Comparison of ENCODE assay signal across 21 mouse cellular contexts in the genomic region with DNA sequence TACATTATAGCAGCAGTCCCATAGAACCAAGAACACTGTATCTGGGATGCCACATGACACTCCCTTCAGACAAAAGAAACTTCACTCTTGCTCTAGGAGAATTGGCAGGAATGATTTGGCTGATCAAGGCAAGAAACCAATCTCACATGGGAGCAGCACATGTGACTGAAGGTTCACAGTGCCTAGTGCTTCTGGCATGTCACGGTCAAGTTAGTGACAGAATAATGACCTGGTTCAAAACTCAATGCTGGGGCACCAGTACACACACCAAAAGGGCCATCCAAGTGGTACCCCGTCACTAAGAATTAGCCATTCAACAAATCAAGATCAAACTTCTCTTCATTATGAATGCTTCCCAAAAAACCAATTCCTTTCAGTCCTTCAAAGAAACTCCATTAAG. TPM values are rescaled to one million over a fixed set of nuclear protein-coding genes. Genes with fewer than 3 reads are reported as not detected.
"Had no signal": no experiment of that assay in that cellular context is flagged by ENCODE, and none has a peak within 500 bp of the region (broad histone marks: within the 10 kb centered on the region; RNA-seq: fewer than 3 reads in every experiment).

No protein-coding gene starts in this region.

- H3K27me3 ChIP-seq: heart, embryonic 13.5 days; heart, embryonic 15.5 days; hindbrain, embryonic 13.5 days; hindbrain, embryonic 15.5 days; intestine, embryonic 15.5 days; kidney, embryonic 15.5 days; limb, embryonic 12.5 days; liver, embryonic 12.5 days had no signal

- DNase-seq: forebrain, postnatal 0 days; gastrocnemius, postnatal 10 days; gastrocnemius, postnatal 25 days; liver had no signal

- ATAC-seq: forebrain, postnatal 0 days; hindbrain, postnatal 0 days; inflammation-experienced regulatory T-cells, adult 6 months; intestine, postnatal 0 days; liver, embryonic 12.5 days had no signal

- H3K4me2 ChIP-seq: heart, embryonic 11.5 days; heart, embryonic 13.5 days; heart, embryonic 15.5 days; hindbrain, embryonic 13.5 days; hindbrain, embryonic 15.5 days; intestine, embryonic 15.5 days; kidney, embryonic 15.5 days; limb, embryonic 12.5 days; liver, embryonic 12.5 days had no signal

- H3K27ac ChIP-seq: heart, adult 2 months; heart, embryonic 13.5 days; heart, embryonic 15.5 days; hindbrain, embryonic 13.5 days; hindbrain, embryonic 15.5 days; hindbrain, postnatal 0 days; intestine, embryonic 15.5 days; kidney, embryonic 15.5 days; kidney, postnatal 0 days; layer of hippocampus, adult 2 months; left cerebral cortex, adult 2 months; limb, embryonic 10.5 days; limb, embryonic 12.5 days; liver, embryonic 12.5 days had no signal

- H3K9ac ChIP-seq: forebrain, postnatal 0 days; heart, embryonic 13.5 days; heart, embryonic 15.5 days; hindbrain, embryonic 13.5 days; hindbrain, embryonic 15.5 days; intestine, embryonic 15.5 days; kidney, embryonic 15.5 days; limb, embryonic 12.5 days; liver, embryonic 12.5 days had no signal

- H3K4me3 ChIP-seq: heart, adult 2 months; heart, embryonic 13.5 days; heart, embryonic 15.5 days; hindbrain, embryonic 13.5 days; hindbrain, embryonic 15.5 days; intestine, embryonic 15.5 days; kidney, embryonic 15.5 days; layer of hippocampus, adult 2 months; left cerebral cortex, adult 2 months; limb, embryonic 10.5 days; limb, embryonic 12.5 days; liver, embryonic 12.5 days had no signal

- H3K9me3 ChIP-seq: heart, embryonic 13.5 days; heart, embryonic 15.5 days; hindbrain, embryonic 13.5 days; hindbrain, embryonic 15.5 days; intestine, embryonic 15.5 days; kidney, embryonic 15.5 days; limb, embryonic 10.5 days; limb, embryonic 12.5 days; liver, embryonic 12.5 days had no signal

- H3K4me1 ChIP-seq: limb, embryonic 10.5 days had no signal

RNA-seq across cellular contexts. Expression of gene Pram1, which starts 38.2 kb away (rescaled TPM):
- total RNA-seq: forebrain, postnatal 0 days; gastrocnemius, postnatal 25 days; hindbrain, postnatal 0 days had no signal
- polyA plus RNA-seq: kidney, embryonic 15.5 days had no signal
